Mouse (Mus musculus): Measurements from ENCODE around the gene Fam83f. TPM values are rescaled to one million over a fixed set of nuclear protein-coding genes. Genes with fewer than 3 reads are reported as not detected.

Gene Fam83f
- total and polyA plus RNA-seq, 3 experiments, result not detected

- TF ChIP-seq ETS1 (IDR thresholded peaks at IDR 0.05; ENCODE audit: low read depth, low read length) (0 out of 2 replicates have a peak, but pooled peaks have one; percentile 35), EP300 (IDR thresholded peaks at IDR 0.05; ENCODE audit: low read depth in 1 of 2, low read length in 2 of 2) (peak; percentile 56 to 72), POLR2A (IDR thresholded peaks at IDR 0.05; ENCODE audit: control insufficient read depth in 1 of 2, insufficient read depth in 1 of 2, low read depth in 1 of 2, low read length in 2 of 2, poor library complexity in 1 of 2) (no peak), TCF12 (IDR thresholded peaks at IDR 0.05; ENCODE audit: low read depth, low read length) (peak; percentile 71; the same call in 1 of the 2 replicates), GATA1 (IDR thresholded peaks at IDR 0.05; ENCODE audit: low read depth, low read length) (peak; percentile 62), USF1 (IDR thresholded peaks at IDR 0.05; ENCODE audit: low read depth, low read length) (peak; percentile 25; the same call in 1 of the 2 replicates), POLR2AphosphoS5 (IDR thresholded peaks at IDR 0.05; ENCODE audit: borderline replicate concordance, low read depth, low read length) (no peak), ZC3H11A (IDR thresholded peaks at IDR 0.05; ENCODE audit: low read depth, low read length) (no peak)
- H3K27me3 ChIP-seq (ENCODE audit: control insufficient read depth in 1 of 2, insufficient read depth in 2 of 2, low read length in 2 of 2), result peaks cover 0 to 9% of the 10 kb centered on the region in 2 experiments; a peak in 3 of 4 replicates
- no peak overlapping the region for H3K4me3 ChIP-seq (ENCODE audit: control insufficient read depth in 1 of 2, insufficient read depth in 1 of 2, low read depth in 2 of 2, low read length in 2 of 2)
- H3K9ac ChIP-seq (ENCODE audit: control insufficient read depth, low read depth, low read length, poor library complexity, severe bottlenecking), result no peak overlapping the region
- H3K79me2 ChIP-seq (ENCODE audit: control insufficient read depth, insufficient read depth, low read length, poor library complexity), result no peaks in the 10 kb centered on the region
- H3K36me3 ChIP-seq (ENCODE audit: control insufficient read depth in 1 of 2, insufficient read depth in 2 of 2, low read length in 2 of 2), result peaks cover 0 to 7% of the 10 kb centered on the region in 2 experiments; a peak in 2 of 4 replicates
- peak; percentile 29 for DNase-seq (ENCODE audit: low read depth, low spot score)
- H3K9me3 ChIP-seq (replicated peaks; ENCODE audit: insufficient read depth, low read length), result no peaks in the 10 kb centered on the region
- no peak overlapping the region for H3K27ac ChIP-seq (ENCODE audit: control insufficient read depth, low read depth, low read length)
- H3K4me1 ChIP-seq (ENCODE audit: control insufficient read depth in 1 of 2, insufficient read depth in 2 of 2, low read length in 2 of 2), result peaks cover 2 to 9% of the 10 kb centered on the region in 2 experiments; a peak in 3 of 4 replicates
These were observed 16.9 kb downstream of the Fam83f start for GRCm38 (mm10) chr15:80688536-80688935.

- Histone ChIP-seq H3K36me3 (ENCODE audit: control insufficient read depth in 1 of 2, insufficient read depth in 2 of 2, low read length in 2 of 2) (peaks cover 0 to 10% of the 10 kb centered on the region in 2 experiments; a peak in 2 of 4 replicates), H3K27ac (ENCODE audit: control insufficient read depth, low read depth, low read length) (no peak overlapping the region), H3K4me3 (ENCODE audit: control insufficient read depth in 1 of 2, insufficient read depth in 1 of 2, low read depth in 2 of 2, low read length in 2 of 2) (no peak overlapping the region), H3K9me3 (replicated peaks; ENCODE audit: insufficient read depth, low read length) (no peaks in the 10 kb centered on the region), H3K27me3 (ENCODE audit: control insufficient read depth in 1 of 2, insufficient read depth in 2 of 2, low read length in 2 of 2) (no peaks in the 10 kb centered on the region), H3K9ac (ENCODE audit: control insufficient read depth, low read depth, low read length, poor library complexity, severe bottlenecking) (no peak overlapping the region), H3K79me2 (ENCODE audit: control insufficient read depth, insufficient read depth, low read length, poor library complexity) (no peaks in the 10 kb centered on the region), H3K4me1 (ENCODE audit: control insufficient read depth in 1 of 2, insufficient read depth in 2 of 2, low read length in 2 of 2) (peaks cover 2 to 22% of the 10 kb centered on the region in 2 experiments; a peak in 3 of 4 replicates)
- no peak for TF ChIP-seq MXI1 (IDR thresholded peaks at IDR 0.05; ENCODE audit: low read depth, low read length)
- DNase-seq (ENCODE audit: low read depth, low spot score), result no peak
These were observed 21.8 kb downstream of the Fam83f start for GRCm38 (mm10) chr15:80693492-80693891.

GRCm38 (mm10) chr15:80694125-80694910 is 22.7 kb downstream of the Fam83f start:
- Histone ChIP-seq H3K9ac (ENCODE audit: control insufficient read depth, low read depth, low read length, poor library complexity, severe bottlenecking) (no peak overlapping the region), H3K4me1 (ENCODE audit: control insufficient read depth in 1 of 2, insufficient read depth in 2 of 2, low read length in 2 of 2) (peaks cover 0 to 19% of the 10 kb centered on the region in 2 experiments; a peak in 2 of 4 replicates), H3K9me3 (replicated peaks; ENCODE audit: insufficient read depth, low read length) (no peaks in the 10 kb centered on the region), H3K79me2 (ENCODE audit: control insufficient read depth, insufficient read depth, low read length, poor library complexity) (no peaks in the 10 kb centered on the region), H3K27me3 (ENCODE audit: control insufficient read depth in 1 of 2, insufficient read depth in 2 of 2, low read length in 2 of 2) (peaks cover 0 to 3% of the 10 kb centered on the region in 2 experiments; a peak in 1 of 4 replicates), H3K4me3 (ENCODE audit: control insufficient read depth in 1 of 2, insufficient read depth in 1 of 2, low read depth in 2 of 2, low read length in 2 of 2) (no peak overlapping the region), H3K36me3 (ENCODE audit: control insufficient read depth in 1 of 2, insufficient read depth in 2 of 2, low read length in 2 of 2) (peaks cover 0 to 3% of the 10 kb centered on the region in 2 experiments; a peak in 1 of 4 replicates), H3K27ac (ENCODE audit: control insufficient read depth, low read depth, low read length) (no peak overlapping the region)
- TF ChIP-seq EP300 (IDR thresholded peaks at IDR 0.05; ENCODE audit: low read depth in 1 of 2, low read length in 2 of 2), result peak; percentile 16 to 60; a peak in 3 of 4 replicates
- peak; percentile 72 for TF ChIP-seq ZC3H11A (IDR thresholded peaks at IDR 0.05; ENCODE audit: low read depth, low read length)
- TF ChIP-seq RCOR1 (IDR thresholded peaks at IDR 0.05; ENCODE audit: low read depth, low read length), result peak; percentile 24; the same call in 1 of the 2 replicates
- TF ChIP-seq SIN3A (IDR thresholded peaks at IDR 0.05; ENCODE audit: low read length), result peak; percentile 37; the same call in 1 of the 2 replicates
- peak; percentile 59 to 86 (median 84) for TF ChIP-seq CTCF (IDR thresholded peaks at IDR 0.05 in 2 of 3, conservative IDR thresholded peaks at IDR 0.05 in 1 of 3; ENCODE audit: control insufficient read depth in 1 of 3, insufficient read depth in 1 of 3, low read depth in 2 of 3, low read length in 3 of 3, poor library complexity in 1 of 3, severe bottlenecking in 1 of 3)
- no peak for TF ChIP-seq MAFK (IDR thresholded peaks at IDR 0.05; ENCODE audit: borderline replicate concordance, low read depth, low read length)
- TF ChIP-seq SMC3 (IDR thresholded peaks at IDR 0.05; ENCODE audit: low read depth, low read length), result peak; percentile 79
- peak; percentile 92 for TF ChIP-seq RAD21 (IDR thresholded peaks at IDR 0.05; ENCODE audit: low read depth, low read length)
- no peak for TF ChIP-seq POLR2AphosphoS2 (IDR thresholded peaks at IDR 0.05; ENCODE audit: low read length)
- peak; percentile 40; the same call in 1 of the 2 replicates for TF ChIP-seq GATA1 (IDR thresholded peaks at IDR 0.05; ENCODE audit: low read depth, low read length)
- no peak for TF ChIP-seq POLR2A (IDR thresholded peaks at IDR 0.05; ENCODE audit: control insufficient read depth in 1 of 2, insufficient read depth in 1 of 2, low read depth in 1 of 2, low read length in 2 of 2, poor library complexity in 1 of 2)
- TF ChIP-seq CHD1 (IDR thresholded peaks at IDR 0.05; ENCODE audit: low read depth, low read length), result no peak
- TF ChIP-seq NRF1 (IDR thresholded peaks at IDR 0.05; ENCODE audit: insufficient read depth, low read depth, low read length, poor library complexity, severe bottlenecking), result 0 out of 2 replicates have a peak, but pooled peaks have one; percentile 29
- DNase-seq (ENCODE audit: low read depth, low spot score), result peak; percentile 76

All from MEL (cell line).